Mouse (Mus musculus) small intestine, adult 2 months (tissue): ENCODE data around the gene Dppa5a.

ENCODE experiments used
- CTCF ChIP-seq: fragments of 200-500 bp; IDR thresholded peaks from 2 replicates; pipeline ENCODE4 v1.5.1; 2012; ENCODE audit warnings: low read depth, mild to moderate bottlenecking, control low read depth, inconsistent platforms, low read length, moderate library complexity, mixed read lengths; ENCODE audit not compliant: insufficient replicate concordance, insufficient read length; ENCODE audit errors: extremely low read depth
- POLR2A ChIP-seq: fragments of 200-500 bp; IDR thresholded peaks from 2 replicates; pipeline ENCODE4 v1.6.1; 2012; ENCODE audit warnings: low read depth, mild to moderate bottlenecking, control low read depth, inconsistent platforms, low read length, moderate library complexity

- no peak for TF ChIP-seq POLR2A
- no peak for TF ChIP-seq CTCF
These were observed 13.1 kb downstream of the Dppa5a start for GRCm38 (mm10) chr9:78354665-78355578.
